Mouse (Mus musculus): ENCODE measurements at regions not wholly inside any gene's neighbourhood (a gene's known extent, or its start where the extent isn't known, plus 50 kb on each side); places are given as distances from the start of the nearest gene placed in this dataset.

DNA sequence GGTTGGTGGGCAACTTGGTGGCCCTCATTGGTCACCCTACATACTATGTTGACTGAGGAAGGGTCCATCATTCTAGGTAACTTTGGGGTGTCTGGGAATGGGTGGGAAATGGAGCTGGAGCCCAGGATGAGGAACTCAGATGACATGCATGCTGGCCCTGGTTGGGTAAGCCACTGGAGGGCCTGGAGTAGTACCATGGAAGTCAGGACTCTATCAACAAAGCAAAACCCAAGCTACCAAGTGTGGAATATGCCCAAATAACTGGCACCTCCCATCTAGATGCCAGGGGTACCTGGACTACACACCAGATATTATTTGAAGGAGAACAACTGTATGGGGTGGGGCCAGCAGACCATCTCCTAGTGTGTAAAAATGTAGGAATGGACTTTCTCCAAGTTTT, 55.7 kb upstream of the Plcl2 start:
- no peak for DNase-seq (ENCODE audit: low spot score)
- H3K4me3 ChIP-seq (ENCODE audit: low read depth, low read length): no peak overlapping the region
- TF ChIP-seq CTCF (IDR thresholded peaks at IDR 0.05) (no peak), EP300 (IDR thresholded peaks at IDR 0.05) (no peak)
- no peak overlapping the region for H3K4me2 ChIP-seq (replicated peaks; ENCODE audit: low read depth, low read length)
- no peaks in the 10 kb centered on the region for H3K27me3 ChIP-seq (replicated peaks; ENCODE audit: insufficient read depth, low read length)
- no peaks in the 10 kb centered on the region for H3K36me3 ChIP-seq (ENCODE audit: insufficient read depth, low read length)
- no peak for ATAC-seq
- no peak overlapping the region for H3K27ac ChIP-seq (ENCODE audit: low read length)
- H3K9me3 ChIP-seq (ENCODE audit: low read length): no peaks in the 10 kb centered on the region
- no peak overlapping the region for H3K9ac ChIP-seq (replicated peaks; ENCODE audit: low read depth)
- no peaks in the 10 kb centered on the region for H3K4me1 ChIP-seq (ENCODE audit: insufficient read depth, low read depth, low read length)

DNA sequence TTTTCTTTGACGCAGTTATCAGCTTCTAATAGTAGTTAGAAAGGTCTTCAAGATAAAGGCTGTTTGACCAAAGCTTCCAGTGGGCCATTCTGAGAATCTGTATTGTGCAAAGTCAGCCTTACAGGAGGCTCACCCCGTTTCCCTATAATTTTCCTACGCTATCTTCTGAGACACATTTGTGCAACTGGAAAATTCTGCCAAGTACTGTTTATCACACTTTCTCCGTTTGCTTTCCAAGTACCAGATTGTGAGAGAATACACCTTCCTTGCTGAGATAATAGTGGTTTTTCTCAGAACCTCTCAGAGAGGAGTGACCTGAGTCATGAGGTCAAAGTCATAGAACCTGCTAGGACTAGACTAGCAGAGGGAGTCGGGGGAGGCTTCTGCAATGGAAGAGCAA, 55.2 kb upstream of the Plcl2 start:
- DNase-seq (ENCODE audit: low spot score): no peak
- no peak overlapping the region for H3K4me3 ChIP-seq (ENCODE audit: low read depth, low read length)

GRCm38 (mm10) chr17:50454917-50455316, 54.3 kb upstream of the Plcl2 start:
- WGBS: 74% methylated on average over 5 of the region's 5 CpGs
- Histone ChIP-seq H3K4me3 (ENCODE audit: low read depth, low read length) (no peak overlapping the region), H3K9me3 (ENCODE audit: low read length) (no peaks in the 10 kb centered on the region), H3K4me2 (replicated peaks; ENCODE audit: low read depth, low read length) (no peak overlapping the region), H3K27me3 (replicated peaks; ENCODE audit: insufficient read depth, low read length) (no peaks in the 10 kb centered on the region), H3K27ac (ENCODE audit: low read length) (no peak overlapping the region), H3K4me1 (ENCODE audit: insufficient read depth, low read depth, low read length) (no peaks in the 10 kb centered on the region), H3K9ac (replicated peaks; ENCODE audit: low read depth) (no peak overlapping the region), H3K36me3 (ENCODE audit: insufficient read depth, low read length) (no peaks in the 10 kb centered on the region)
- TF ChIP-seq EP300 (IDR thresholded peaks at IDR 0.05) (no peak), CTCF (IDR thresholded peaks at IDR 0.05) (no peak)
- ATAC-seq (no peak), DNase-seq (ENCODE audit: low spot score) (no peak)

More for the DNA sequence above, 55.2 kb upstream of the Plcl2 start:
- WGBS: 53% methylated on average over 5 of the region's 5 CpGs
- no peaks in the 10 kb centered on the region for H3K36me3 ChIP-seq (ENCODE audit: insufficient read depth, low read length)
- H3K27me3 ChIP-seq (replicated peaks; ENCODE audit: insufficient read depth, low read length): no peaks in the 10 kb centered on the region
- H3K9me3 ChIP-seq (ENCODE audit: low read length): no peaks in the 10 kb centered on the region
- H3K9ac ChIP-seq (replicated peaks; ENCODE audit: low read depth): no peak overlapping the region
- no peak overlapping the region for H3K27ac ChIP-seq (ENCODE audit: low read length)
- no peak overlapping the region for H3K4me2 ChIP-seq (replicated peaks; ENCODE audit: low read depth, low read length)
- no peaks in the 10 kb centered on the region for H3K4me1 ChIP-seq (ENCODE audit: insufficient read depth, low read depth, low read length)
- no peak for TF ChIP-seq EP300 (IDR thresholded peaks at IDR 0.05)
- TF ChIP-seq CTCF (IDR thresholded peaks at IDR 0.05): no peak
- ATAC-seq: no peak

GRCm38 (mm10) chr17:50455719-50456118, 53.5 kb upstream of the Plcl2 start:
- TF ChIP-seq CTCF (IDR thresholded peaks at IDR 0.05) (no peak), EP300 (IDR thresholded peaks at IDR 0.05) (no peak)
- ATAC-seq (no peak), DNase-seq (ENCODE audit: low spot score) (no peak)
- Histone ChIP-seq H3K27ac (ENCODE audit: low read length) (no peak overlapping the region), H3K27me3 (replicated peaks; ENCODE audit: insufficient read depth, low read length) (no peaks in the 10 kb centered on the region), H3K4me2 (replicated peaks; ENCODE audit: low read depth, low read length) (no peak overlapping the region), H3K9me3 (ENCODE audit: low read length) (no peaks in the 10 kb centered on the region), H3K4me3 (ENCODE audit: low read depth, low read length) (no peak overlapping the region), H3K36me3 (ENCODE audit: insufficient read depth, low read length) (no peaks in the 10 kb centered on the region), H3K4me1 (ENCODE audit: insufficient read depth, low read depth, low read length) (no peaks in the 10 kb centered on the region), H3K9ac (replicated peaks; ENCODE audit: low read depth) (no peak overlapping the region)
- 86% methylated on average over 10 of the region's 10 CpGs for WGBS

GRCm38 (mm10) chr17:50457053-50457697, 52.0 kb upstream of the Plcl2 start:
- Histone ChIP-seq H3K4me3 (ENCODE audit: low read depth, low read length) (no peak overlapping the region), H3K27ac (ENCODE audit: low read length) (no peak overlapping the region), H3K9me3 (ENCODE audit: low read length) (no peaks in the 10 kb centered on the region), H3K9ac (replicated peaks; ENCODE audit: low read depth) (no peak overlapping the region), H3K27me3 (replicated peaks; ENCODE audit: insufficient read depth, low read length) (no peaks in the 10 kb centered on the region), H3K4me1 (ENCODE audit: insufficient read depth, low read depth, low read length) (no peaks in the 10 kb centered on the region), H3K36me3 (ENCODE audit: insufficient read depth, low read length) (no peaks in the 10 kb centered on the region), H3K4me2 (replicated peaks; ENCODE audit: low read depth, low read length) (no peak overlapping the region)
- no peak for DNase-seq (ENCODE audit: low spot score)
- TF ChIP-seq CTCF (IDR thresholded peaks at IDR 0.05): no peak
- TF ChIP-seq EP300 (IDR thresholded peaks at IDR 0.05): no peak
- no peak for ATAC-seq
- 62% methylated on average over 6 of the region's 6 CpGs for WGBS

GRCm38 (mm10) chr17:50458232-50458631, 51.0 kb upstream of the Plcl2 start:
- no peak overlapping the region for H3K9ac ChIP-seq (replicated peaks; ENCODE audit: low read depth)
- DNase-seq (ENCODE audit: low spot score) (no peak), ATAC-seq (no peak)
- no peaks in the 10 kb centered on the region for H3K4me1 ChIP-seq (ENCODE audit: insufficient read depth, low read depth, low read length)
- no peaks in the 10 kb centered on the region for H3K27me3 ChIP-seq (replicated peaks; ENCODE audit: insufficient read depth, low read length)
- no peaks in the 10 kb centered on the region for H3K9me3 ChIP-seq (ENCODE audit: low read length)
- no peaks in the 10 kb centered on the region for H3K36me3 ChIP-seq (ENCODE audit: insufficient read depth, low read length)
- no peak overlapping the region for H3K4me2 ChIP-seq (replicated peaks; ENCODE audit: low read depth, low read length)
- TF ChIP-seq EP300 (IDR thresholded peaks at IDR 0.05) (no peak), CTCF (IDR thresholded peaks at IDR 0.05) (no peak)
- no peak overlapping the region for H3K4me3 ChIP-seq (ENCODE audit: low read depth, low read length)
- no peak overlapping the region for H3K27ac ChIP-seq (ENCODE audit: low read length)
- WGBS: 73% methylated on average over 4 of the region's 4 CpGs
